Mouse (Mus musculus) neural tube, embryonic 11.5 days (tissue): ENCODE data around the gene Cenps. TPM values are rescaled to one million over a fixed set of nuclear protein-coding genes. Genes with fewer than 3 reads are reported as not detected.
A peak's percentile ranks its signal among the peaks of the same experiment; 100 is the strongest.

Source experiments
- ATAC-seq: fragments of 200-750 bp; cut with Nextera tagmentation; 2 replicates; pipeline ENCODE4 v1.8.0; 2017; ENCODE audit warnings: moderate number of reproducible peaks, mild to moderate bottlenecking, moderate TSS enrichment, moderate library complexity; ENCODE audit not compliant: insufficient read depth, low FRiP score, low TSS enrichment
- DNase-seq: peaks from one replicate; pipeline ENCODE4 v3.0.0-alpha.2; 2015; ENCODE audit warnings: low spot score
- H3K27ac ChIP-seq: fragments of 300-500 bp; sonication (generic); 2 replicates; pipeline ENCODE4 v1.5.1; 2014; ENCODE audit warnings: low read depth, mild to moderate bottlenecking, low read length
- H3K27me3 ChIP-seq: fragments of 300-500 bp; sonication (generic); 2 replicates; pipeline ENCODE4 v1.6.1; 2014; ENCODE audit warnings: mild to moderate bottlenecking, low read length, mixed read lengths; ENCODE audit not compliant: control insufficient read depth, insufficient read depth
- H3K36me3 ChIP-seq: fragments of 300-500 bp; sonication (generic); 2 replicates; pipeline ENCODE4 v1.6.1; 2014; ENCODE audit warnings: mild to moderate bottlenecking, low read length, moderate library complexity, mixed read lengths; ENCODE audit not compliant: control insufficient read depth, insufficient read depth
- H3K4me1 ChIP-seq: fragments of 300-500 bp; sonication (generic); 2 replicates; pipeline ENCODE4 v1.6.1; 2014; ENCODE audit warnings: low read length, mixed read lengths; ENCODE audit not compliant: control insufficient read depth, insufficient read depth
- H3K4me2 ChIP-seq: fragments of 300-500 bp; sonication (generic); 2 replicates; pipeline ENCODE4 v1.6.1; 2014; ENCODE audit warnings: low read depth, mild to moderate bottlenecking, moderate library complexity
- H3K4me3 ChIP-seq: fragments of 300-500 bp; sonication (generic); 2 replicates; pipeline ENCODE4 v1.5.1; 2014; ENCODE audit warnings: low read depth, low read length
- H3K9ac ChIP-seq: fragments of 300-500 bp; sonication (generic); 2 replicates; pipeline ENCODE4 v1.6.1; 2014; ENCODE audit warnings: mild to moderate bottlenecking, low read length
- H3K9me3 ChIP-seq: fragments of 300-500 bp; sonication (generic); 2 replicates; pipeline ENCODE4 v1.6.1; 2016; ENCODE audit warnings: low read length; ENCODE audit not compliant: control insufficient read depth
- WGBS: fragments of 180-500 bp; shearing (Covaris S2); extraction: QIAGEN DNeasy Blood & Tissue Kit; methylation state at CpG from one replicate; pipeline ENCODE4 v1.1.7; 2014; 5-methylcytosine and 5-hydroxymethylcytosine counted together
- polyA plus RNA-seq: library from polyadenylated mRNA; unstranded; fragments of >200 nt; fragmentation: Nextera tagmentation; extraction: Ambion mirVana; gene quantifications from 2 replicates; pipeline ENCODE4 v1.2.1, GENCODE M21; 2014

Gene Cenps
- polyA plus RNA-seq, 1 experiment from 2014 or later: 43.0 TPM

DNA sequence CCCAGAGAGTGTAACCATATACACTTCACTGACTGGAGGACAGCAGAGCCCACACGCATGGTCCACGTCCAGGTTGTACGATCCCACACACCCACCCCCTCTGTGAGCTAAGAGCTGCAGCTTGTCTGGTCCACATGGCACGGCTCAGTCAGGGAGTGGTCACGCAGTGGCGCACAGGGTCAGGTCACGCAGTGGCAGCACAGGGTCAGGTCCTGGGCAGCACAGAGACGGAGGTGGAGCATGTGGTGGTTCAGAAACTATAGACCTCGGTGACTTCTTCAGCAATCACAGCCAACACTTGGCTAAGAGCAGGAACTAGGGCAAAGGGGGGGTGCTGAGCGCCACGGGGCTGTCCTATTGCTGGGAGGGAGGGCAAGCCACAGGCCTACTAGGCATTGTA, 12.8 kb upstream of the Cenps start:
- H3K4me2 ChIP-seq: no peak overlapping the region
- H3K9me3 ChIP-seq: no peaks in the 10 kb centered on the region
- H3K4me3 ChIP-seq: no peak overlapping the region
- WGBS: 54% methylated on average over 11 of the region's 11 CpGs
- no peaks in the 10 kb centered on the region for H3K4me1 ChIP-seq
- H3K27ac ChIP-seq: 0 out of 2 replicates have a peak overlapping the region, but pooled peaks have one; percentile 44
- H3K36me3 ChIP-seq: peaks cover 25% of the 10 kb centered on the region
- DNase-seq: no peak
- ATAC-seq: no peak
- no peaks in the 10 kb centered on the region for H3K27me3 ChIP-seq
- H3K9ac ChIP-seq: no peak overlapping the region

DNA sequence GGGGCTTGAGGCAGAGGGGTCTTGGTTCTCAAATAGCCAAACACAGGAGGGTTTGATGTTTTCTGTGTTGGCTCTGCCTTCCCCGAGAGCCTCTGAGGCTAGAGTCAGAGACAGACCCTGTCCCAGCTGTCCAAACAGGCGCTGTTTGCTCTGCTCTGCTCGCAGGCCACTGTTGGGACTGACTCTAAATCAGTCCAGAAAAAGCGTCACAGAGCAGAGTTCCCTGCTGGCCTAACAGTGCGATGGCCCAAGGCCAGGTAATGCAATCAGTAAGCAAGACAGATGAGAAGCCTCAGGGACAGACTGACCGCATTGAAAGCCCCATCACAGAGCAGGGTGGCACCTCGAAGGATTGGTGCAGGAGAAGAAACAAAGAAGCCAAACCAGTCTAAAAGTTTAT, 12.2 kb upstream of the Cenps start:
- H3K9me3 ChIP-seq: no peaks in the 10 kb centered on the region
- no peaks in the 10 kb centered on the region for H3K27me3 ChIP-seq
- peaks cover 20% of the 10 kb centered on the region for H3K36me3 ChIP-seq
- H3K9ac ChIP-seq: no peak overlapping the region
- no peak for ATAC-seq
- no peak overlapping the region for H3K4me2 ChIP-seq
- H3K4me1 ChIP-seq: no peaks in the 10 kb centered on the region
- 0 out of 2 replicates have a peak overlapping the region, but pooled peaks have one; percentile 44 for H3K27ac ChIP-seq
- WGBS: 67% methylated on average over 7 of the region's 7 CpGs
- DNase-seq: peak; percentile 20
- no peak overlapping the region for H3K4me3 ChIP-seq

DNA sequence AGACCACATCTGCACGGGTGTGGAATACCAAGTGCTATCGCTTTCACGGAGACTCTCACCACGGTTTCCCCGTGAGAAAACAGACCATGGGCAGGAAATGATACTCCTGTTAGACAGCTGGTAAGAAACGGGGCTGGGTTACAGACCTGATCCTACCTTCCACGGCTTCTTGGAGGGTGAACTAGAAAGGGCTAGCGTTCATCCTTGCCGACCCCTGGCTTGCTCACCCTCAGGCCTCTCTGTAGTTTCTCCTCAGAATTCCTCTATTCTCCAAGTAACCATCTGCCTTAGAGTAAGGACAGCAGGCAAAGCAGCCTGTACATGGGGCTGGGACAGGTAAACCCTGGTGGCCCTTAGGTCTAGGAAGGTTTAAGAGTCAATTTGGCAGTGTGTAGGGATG, 11.8 kb upstream of the Cenps start:
- WGBS: 70% methylated on average over 9 of the region's 9 CpGs
- no peak overlapping the region for H3K4me2 ChIP-seq
- H3K27me3 ChIP-seq: no peaks in the 10 kb centered on the region
- DNase-seq (no peak), ATAC-seq (no peak)
- peaks cover 20% of the 10 kb centered on the region for H3K36me3 ChIP-seq
- no peaks in the 10 kb centered on the region for H3K4me1 ChIP-seq
- no peaks in the 10 kb centered on the region for H3K9me3 ChIP-seq
- H3K27ac ChIP-seq: 0 out of 2 replicates have a peak overlapping the region, but pooled peaks have one; percentile 44
- H3K4me3 ChIP-seq: no peak overlapping the region
- H3K9ac ChIP-seq: no peak overlapping the region

DNA sequence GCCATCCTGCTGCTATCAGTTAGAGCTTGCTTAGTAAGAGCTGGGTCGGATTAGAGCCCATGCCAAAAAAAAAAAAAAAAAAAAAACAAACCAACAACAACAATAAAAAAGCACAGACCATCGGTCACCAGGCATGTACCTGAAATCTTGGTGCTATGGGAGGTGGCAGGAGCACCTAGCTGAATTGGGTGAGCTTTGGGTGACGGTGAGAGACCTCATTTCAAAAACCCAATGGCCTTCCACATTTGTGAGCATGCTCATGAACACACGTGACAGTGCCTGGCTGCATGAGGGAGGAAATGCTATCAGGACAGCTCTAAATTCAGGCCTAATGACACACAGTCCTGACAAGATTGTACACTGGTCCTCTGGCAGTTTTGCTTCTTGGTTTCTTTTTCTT, 10.7 kb upstream of the Cenps start:
- no peak for DNase-seq
- 79% methylated on average over 4 of the region's 4 CpGs for WGBS

DNA sequence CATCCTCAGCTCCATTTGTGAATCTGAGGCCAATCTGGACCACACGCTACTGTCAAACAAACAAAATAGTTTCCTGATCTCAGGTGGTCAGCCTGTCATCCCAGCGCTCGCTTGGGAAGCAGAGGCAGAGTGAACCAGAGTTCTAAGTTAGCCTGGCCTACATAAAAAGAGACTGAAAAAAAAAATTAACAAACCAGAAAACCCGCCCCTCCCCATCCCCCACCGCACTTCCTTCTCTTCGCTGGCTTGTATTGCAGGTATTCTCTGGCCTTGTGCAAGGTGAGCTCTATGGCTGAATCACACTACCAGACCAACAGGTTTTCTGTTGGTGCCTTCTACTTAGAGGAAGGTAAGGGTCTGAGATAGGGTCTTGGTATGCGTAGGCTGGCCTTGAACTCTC, 10.1 kb upstream of the Cenps start:
- no peak for DNase-seq
- ATAC-seq: no peak
- H3K4me3 ChIP-seq: no peak overlapping the region
- WGBS: 87% methylated on average over 7 of the region's 7 CpGs
- no peaks in the 10 kb centered on the region for H3K4me1 ChIP-seq
- no peak overlapping the region for H3K9ac ChIP-seq
- no peaks in the 10 kb centered on the region for H3K9me3 ChIP-seq
- H3K27ac ChIP-seq: no peak overlapping the region
- peaks cover 14% of the 10 kb centered on the region for H3K36me3 ChIP-seq
- H3K4me2 ChIP-seq: no peak overlapping the region
- H3K27me3 ChIP-seq: no peaks in the 10 kb centered on the region

More for the DNA sequence above, 10.7 kb upstream of the Cenps start:
- H3K4me1 ChIP-seq: no peaks in the 10 kb centered on the region
- no peak overlapping the region for H3K4me2 ChIP-seq
- H3K9me3 ChIP-seq: no peaks in the 10 kb centered on the region
- no peak for ATAC-seq
- no peak overlapping the region for H3K27ac ChIP-seq
- no peak overlapping the region for H3K4me3 ChIP-seq
- no peaks in the 10 kb centered on the region for H3K27me3 ChIP-seq
- H3K36me3 ChIP-seq: peaks cover 18% of the 10 kb centered on the region
- no peak overlapping the region for H3K9ac ChIP-seq

DNA sequence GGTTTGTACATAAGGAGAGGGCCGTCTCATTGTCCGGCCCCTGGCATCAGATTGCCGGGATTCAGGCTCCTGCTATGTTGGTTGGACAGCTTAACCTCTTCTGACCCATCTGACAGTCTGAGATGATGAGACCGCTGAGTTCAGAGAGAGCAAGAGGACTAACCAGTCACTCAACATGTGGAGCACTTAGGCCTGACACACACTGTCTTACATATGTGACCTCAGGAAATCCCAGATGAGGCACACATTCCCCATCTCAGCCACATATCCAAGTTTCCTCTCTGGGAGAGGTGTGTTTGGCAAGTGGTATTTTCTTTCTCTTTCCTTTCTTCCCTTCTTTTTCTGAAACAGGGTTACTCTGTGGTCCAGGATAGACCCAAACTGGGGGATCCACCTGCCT, 7.7 kb upstream of the Cenps start:
- H3K9me3 ChIP-seq: no peaks in the 10 kb centered on the region
- H3K27ac ChIP-seq: no peak overlapping the region

DNA sequence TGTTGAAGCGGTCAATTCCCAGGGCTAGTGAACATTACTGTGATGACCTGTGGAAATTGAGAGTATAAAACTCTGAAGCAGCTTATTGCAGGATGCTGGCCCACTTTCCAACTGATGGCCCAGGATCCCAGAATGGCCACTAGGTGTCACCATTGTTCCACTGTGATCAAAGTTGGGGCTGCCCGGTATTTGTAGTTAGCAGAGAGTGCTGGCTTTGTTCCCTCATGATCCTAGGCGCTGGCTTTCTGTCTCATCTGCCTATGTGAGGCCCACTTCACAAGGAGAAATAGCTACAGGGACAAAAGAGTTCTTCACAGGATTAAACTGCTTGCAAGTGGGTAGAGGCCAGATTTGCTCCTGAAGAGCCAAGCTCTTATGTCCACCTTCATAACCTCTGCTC, 7.0 kb upstream of the Cenps start:
- H3K9ac ChIP-seq: no peak overlapping the region
- no peak overlapping the region for H3K4me2 ChIP-seq
- H3K27ac ChIP-seq: no peak overlapping the region
- no peak overlapping the region for H3K4me3 ChIP-seq
- WGBS: 5% methylated on average over 3 of the region's 3 CpGs
- no peaks in the 10 kb centered on the region; the same call in 1 of the 2 replicates for H3K36me3 ChIP-seq
- peak; percentile 86 for DNase-seq
- H3K27me3 ChIP-seq: no peaks in the 10 kb centered on the region
- no peaks in the 10 kb centered on the region for H3K4me1 ChIP-seq
- peak; percentile 77; the same call in 1 of the 2 replicates for ATAC-seq
- H3K9me3 ChIP-seq: no peaks in the 10 kb centered on the region

More for the DNA sequence above, 7.7 kb upstream of the Cenps start:
- Histone ChIP-seq H3K4me2 (no peak overlapping the region), H3K4me1 (no peaks in the 10 kb centered on the region), H3K4me3 (no peak overlapping the region), H3K27me3 (no peaks in the 10 kb centered on the region), H3K36me3 (no peaks in the 10 kb centered on the region; the same call in 1 of the 2 replicates), H3K9ac (no peak overlapping the region)
- ATAC-seq (no peak), DNase-seq (no peak)
- 75% methylated on average over 4 of the region's 4 CpGs for WGBS

DNA sequence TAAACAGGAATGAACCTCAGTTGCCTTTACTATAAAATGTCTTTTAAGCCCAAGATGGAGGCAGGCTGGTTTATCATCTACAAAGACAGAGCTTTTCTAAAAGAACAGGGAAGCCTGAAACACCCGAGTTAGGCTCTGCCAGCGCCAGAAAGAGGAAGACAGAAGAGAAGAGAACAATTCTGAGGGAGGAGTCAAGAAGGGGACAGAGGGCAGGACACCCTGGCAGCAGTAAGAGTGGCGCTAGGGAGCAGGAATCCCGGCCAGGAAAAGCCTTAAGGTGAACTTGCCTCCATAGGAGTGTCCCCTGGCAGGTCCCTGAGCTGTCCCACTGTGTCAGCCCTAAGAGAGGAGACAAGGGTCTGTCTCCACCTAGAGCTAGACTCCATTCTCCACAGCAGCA, 6.2 kb upstream of the Cenps start:
- DNase-seq (no peak), ATAC-seq (no peak)
- H3K36me3 ChIP-seq: no peaks in the 10 kb centered on the region
- no peak overlapping the region for H3K4me2 ChIP-seq
- no peak overlapping the region for H3K9ac ChIP-seq
- H3K9me3 ChIP-seq: no peaks in the 10 kb centered on the region
- no peak overlapping the region for H3K4me3 ChIP-seq
- no peaks in the 10 kb centered on the region for H3K27me3 ChIP-seq
- H3K27ac ChIP-seq: no peak overlapping the region
- H3K4me1 ChIP-seq: no peaks in the 10 kb centered on the region
- 41% methylated on average over 4 of the region's 4 CpGs for WGBS

DNA sequence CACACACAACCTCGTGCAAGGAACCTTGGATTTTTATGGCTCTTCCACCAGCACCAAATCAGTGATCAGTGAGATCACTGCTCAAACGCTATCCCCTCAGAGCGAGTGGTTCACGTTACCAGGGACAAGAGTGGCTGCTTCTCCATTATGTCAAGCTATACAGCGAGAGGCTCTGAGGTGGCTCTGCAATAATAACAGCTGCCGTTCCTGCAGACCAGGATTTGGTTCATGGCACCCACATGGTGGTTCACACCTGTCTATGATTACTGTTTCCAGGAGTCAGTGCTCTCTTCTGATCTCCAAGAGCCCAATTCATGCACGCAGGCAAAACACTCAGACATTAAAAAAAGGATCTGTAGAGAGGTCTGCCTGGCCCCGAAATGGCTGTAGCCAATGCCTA, 1.1 kb upstream of the Cenps start:
- Histone ChIP-seq H3K4me1 (0 out of 2 replicates have a peak, but pooled peaks cover 2% of the 10 kb centered on the region), H3K36me3 (no peaks in the 10 kb centered on the region), H3K9me3 (no peaks in the 10 kb centered on the region), H3K9ac (no peak overlapping the region), H3K4me2 (no peak overlapping the region), H3K4me3 (no peak overlapping the region), H3K27me3 (no peaks in the 10 kb centered on the region), H3K27ac (no peak overlapping the region)
- DNase-seq (no peak), ATAC-seq (no peak)
- 78% methylated on average over 8 of the region's 8 CpGs for WGBS
